Mouse (Mus musculus) G1E-ER4 (cell line): ENCODE measurements around the gene Tenm2. TPM values are rescaled to one million over a fixed set of nuclear protein-coding genes. Genes with fewer than 3 reads are reported as not detected.

Source experiments
- GATA1 ChIP-seq: IDR thresholded peaks from one replicate; pipeline ENCODE4 v1.8.0; 2012; ENCODE audit warnings: low read length, inconsistent platforms
- polyA plus RNA-seq: library from polyadenylated mRNA; stranded (reverse); fragments of >175 nt; gene quantifications from 2 replicates; pipeline ENCODE4 v1.2.3, GENCODE M21; 2012

The Tenm2 gene
- polyA plus RNA-seq, 1 experiment: not detected

GRCm38 (mm10) chr11:36364441-36364840 lies 871.3 kb downstream of the Tenm2 start:
- TF ChIP-seq GATA1: no peak

- TF ChIP-seq GATA1: no peak
Observed at GRCm38 (mm10) chr11:36362514-36362913, 873.2 kb downstream of the Tenm2 start.

GRCm38 (mm10) chr11:36353252-36353651 lies 882.5 kb downstream of the Tenm2 start:
- no peak for TF ChIP-seq GATA1

- no peak for TF ChIP-seq GATA1
Observed at GRCm38 (mm10) chr11:36351752-36352151, 884.0 kb downstream of the Tenm2 start.

- no peak for TF ChIP-seq GATA1
Observed at GRCm38 (mm10) chr11:36351341-36351740, 884.4 kb downstream of the Tenm2 start.

- no peak for TF ChIP-seq GATA1
Observed at GRCm38 (mm10) chr11:36350264-36350663, 885.5 kb downstream of the Tenm2 start.

GRCm38 (mm10) chr11:36349856-36350255 lies 885.9 kb downstream of the Tenm2 start:
- no peak for TF ChIP-seq GATA1

- no peak for TF ChIP-seq GATA1
Observed at GRCm38 (mm10) chr11:36341799-36342198, 894.0 kb downstream of the Tenm2 start.

GRCm38 (mm10) chr11:36338424-36338823 lies 897.3 kb downstream of the Tenm2 start:
- TF ChIP-seq GATA1: no peak

- no peak for TF ChIP-seq GATA1
Observed at GRCm38 (mm10) chr11:36337063-36337462, 898.7 kb downstream of the Tenm2 start.

- TF ChIP-seq GATA1: no peak
Observed at GRCm38 (mm10) chr11:36335147-36335546, 900.6 kb downstream of the Tenm2 start.

- TF ChIP-seq GATA1: no peak
Observed at GRCm38 (mm10) chr11:36334100-36334735, 901.5 kb downstream of the Tenm2 start.

- TF ChIP-seq GATA1: no peak
Observed at GRCm38 (mm10) chr11:36332222-36332621, 903.5 kb downstream of the Tenm2 start.

GRCm38 (mm10) chr11:36331408-36332178 lies 904.2 kb downstream of the Tenm2 start:
- TF ChIP-seq GATA1: no peak

- TF ChIP-seq GATA1: no peak
Observed at GRCm38 (mm10) chr11:36327243-36327642, 908.5 kb downstream of the Tenm2 start.

GRCm38 (mm10) chr11:36309317-36309716 lies 926.4 kb downstream of the Tenm2 start:
- no peak for TF ChIP-seq GATA1

GRCm38 (mm10) chr11:36307276-36307675 lies 928.5 kb downstream of the Tenm2 start:
- TF ChIP-seq GATA1: no peak
